Mouse (Mus musculus): ENCODE measurements around the gene Prdx6. TPM values are rescaled to one million over a fixed set of nuclear protein-coding genes. Genes with fewer than 3 reads are reported as not detected.

Prdx6 gene
- total RNA-seq (2021): 100 to 1,000 TPM in 1 of 2 experiments, 10 to 100 TPM in 1; 97.9 to 112 TPM

- peak; percentile 81 for DNase-seq
- intact Hi-C loops (cut with DNase I): no loop called here
These were observed at the start of gene Prdx6 for GRCm38 (mm10) chr1:161250604-161251416. Gene Prdx6, minus strand, starts transcription at chr1:161251219.

- DNase-seq: no peak
- intact Hi-C loops (cut with DNase I): no loop called here
These were observed 37.2 kb upstream of the Prdx6 start for GRCm38 (mm10) chr1:161288256-161288655.

- intact Hi-C loops (cut with DNase I): no loop called here
- peak; percentile 54 for DNase-seq
These were observed 35.8 kb upstream of the Prdx6 start for GRCm38 (mm10) chr1:161286726-161287310.

- no peak for DNase-seq
- intact Hi-C loops (cut with DNase I): no loop called here
These were observed 30.2 kb upstream of the Prdx6 start for GRCm38 (mm10) chr1:161281054-161281688.

GRCm38 (mm10) chr1:161279244-161279908, 28.4 kb upstream of the Prdx6 start:
- intact Hi-C loops (cut with DNase I): no loop called here
- no peak for DNase-seq

- intact Hi-C loops (cut with DNase I): no loop called here
- DNase-seq: peak; percentile 12
These were observed 22.5 kb upstream of the Prdx6 start for GRCm38 (mm10) chr1:161273486-161273885.

- no peak for DNase-seq
- intact Hi-C loops (cut with DNase I): no loop called here
These were observed 20.4 kb upstream of the Prdx6 start for GRCm38 (mm10) chr1:161271461-161271810.

GRCm38 (mm10) chr1:161270776-161271460, 19.9 kb upstream of the Prdx6 start:
- intact Hi-C loops (cut with DNase I): no loop called here

GRCm38 (mm10) chr1:161269346-161269745, 18.3 kb upstream of the Prdx6 start:
- DNase-seq: no peak
- intact Hi-C loops (cut with DNase I): no loop called here

More at GRCm38 (mm10) chr1:161270776-161271460, 19.9 kb upstream of the Prdx6 start:
- DNase-seq: no peak

GRCm38 (mm10) chr1:161268884-161269283, 17.9 kb upstream of the Prdx6 start:
- intact Hi-C loops (cut with DNase I): no loop called here

GRCm38 (mm10) chr1:161268116-161268515, 17.1 kb upstream of the Prdx6 start:
- no peak for DNase-seq
- intact Hi-C loops (cut with DNase I): no loop called here

More at GRCm38 (mm10) chr1:161268884-161269283, 17.9 kb upstream of the Prdx6 start:
- no peak for DNase-seq

GRCm38 (mm10) chr1:161264961-161265360, 13.9 kb upstream of the Prdx6 start:
- DNase-seq: no peak
- intact Hi-C loops (cut with DNase I): no loop called here

- intact Hi-C loops (cut with DNase I): no loop called here
- DNase-seq: no peak
These were observed 12.6 kb upstream of the Prdx6 start for GRCm38 (mm10) chr1:161263584-161263983.

GRCm38 (mm10) chr1:161262542-161262941, 11.5 kb upstream of the Prdx6 start:
- intact Hi-C loops (cut with DNase I): no loop called here

GRCm38 (mm10) chr1:161260761-161261160, 9.7 kb upstream of the Prdx6 start:
- intact Hi-C loops (cut with DNase I): no loop called here
- DNase-seq: no peak

More at GRCm38 (mm10) chr1:161262542-161262941, 11.5 kb upstream of the Prdx6 start:
- no peak for DNase-seq

- intact Hi-C loops (cut with DNase I): no loop called here
- no peak for DNase-seq
These were observed 8.1 kb upstream of the Prdx6 start for GRCm38 (mm10) chr1:161259142-161259541.

GRCm38 (mm10) chr1:161258331-161258730, 7.3 kb upstream of the Prdx6 start:
- intact Hi-C loops (cut with DNase I): no loop called here
- DNase-seq: no peak

- no peak for DNase-seq
- intact Hi-C loops (cut with DNase I): no loop called here
These were observed 5.9 kb upstream of the Prdx6 start for GRCm38 (mm10) chr1:161256918-161257317.

GRCm38 (mm10) chr1:161254361-161254760, 3.3 kb upstream of the Prdx6 start:
- intact Hi-C loops (cut with DNase I): no loop called here
- no peak for DNase-seq

- intact Hi-C loops (cut with DNase I): no loop called here
- DNase-seq: no peak
These were observed 1.9 kb upstream of the Prdx6 start for GRCm38 (mm10) chr1:161252901-161253300.

GRCm38 (mm10) chr1:161252365-161252764, 1.3 kb upstream of the Prdx6 start:
- no peak for DNase-seq
- intact Hi-C loops (cut with DNase I): no loop called here

Measured in left cerebral cortex, postnatal 4 days (tissue).